Mouse (Mus musculus): ENCODE data around the gene Zfp597.

Zfp597 gene

DNA sequence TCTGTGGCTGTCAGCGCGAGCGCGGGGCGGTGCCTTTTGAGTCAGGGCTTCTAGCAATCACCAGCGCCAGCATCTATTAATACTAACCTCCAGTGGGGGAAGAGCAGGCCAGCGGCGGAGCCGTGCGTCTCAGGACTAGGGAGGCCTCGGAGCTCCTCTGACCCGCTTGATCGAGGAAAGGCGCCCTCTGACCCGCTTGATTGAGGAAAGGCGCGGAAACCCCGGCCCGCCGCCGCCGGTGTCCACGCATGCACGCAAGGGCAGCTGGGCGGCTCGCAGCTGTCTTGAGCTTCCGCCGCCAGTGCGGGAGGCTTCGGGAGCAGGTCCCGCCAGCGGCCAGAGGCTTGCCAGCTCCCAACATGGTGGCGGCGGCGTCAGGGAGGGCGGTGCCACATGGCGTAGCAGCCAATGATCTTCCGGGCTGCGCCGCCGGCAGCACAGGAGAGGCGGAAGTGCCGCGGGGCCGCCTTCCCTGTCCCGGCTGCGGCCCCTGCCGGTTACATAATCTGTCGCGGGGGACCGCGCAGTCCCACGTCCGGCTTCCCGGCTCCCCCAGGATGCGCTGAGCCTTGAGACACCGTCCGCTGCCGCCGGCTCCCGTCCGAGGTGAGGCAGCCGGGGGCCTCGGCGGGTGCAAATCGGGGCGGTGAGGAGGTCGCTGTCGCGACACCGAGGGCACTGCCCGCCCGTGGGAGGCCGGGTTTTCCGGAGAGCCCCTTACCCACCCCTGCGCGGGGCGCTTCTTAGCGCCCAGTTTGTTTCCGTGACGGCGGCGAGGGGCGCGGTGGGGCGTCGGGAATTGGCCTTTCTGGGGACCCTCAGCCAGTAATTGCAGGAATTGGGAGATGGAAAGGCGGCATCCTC lies at the start of gene Zfp597, which contains the start of gene Gm20695:
Gene Zfp597, minus strand, starts transcription at position 361 of the 864 bp plus-strand sequence.
Gene Gm20695, plus strand, starts transcription at position 448 of the 864 bp plus-strand sequence.
- peak; percentile 91 to 96 for DNase-seq

DNA sequence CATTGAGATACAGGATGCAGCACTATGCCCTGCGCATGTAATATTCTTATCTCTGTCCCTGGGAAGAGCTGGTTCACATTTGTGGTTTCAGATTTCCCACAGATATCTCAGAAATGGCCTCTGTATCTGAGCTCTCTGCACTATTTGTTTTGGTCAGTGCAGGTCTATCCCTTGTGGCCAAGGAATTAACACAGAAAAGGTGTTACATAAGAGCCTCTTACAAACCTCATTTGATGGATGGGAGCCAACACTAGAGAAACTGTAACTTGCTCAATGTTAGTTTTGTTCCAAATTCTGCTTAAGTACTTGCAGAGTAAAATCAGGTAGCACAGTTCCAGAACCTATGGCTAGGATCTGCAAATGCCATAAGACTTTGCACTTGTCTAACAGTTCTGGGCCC lies 49.7 kb upstream of the Zfp597 start:
- DNase-seq = no peak

DNA sequence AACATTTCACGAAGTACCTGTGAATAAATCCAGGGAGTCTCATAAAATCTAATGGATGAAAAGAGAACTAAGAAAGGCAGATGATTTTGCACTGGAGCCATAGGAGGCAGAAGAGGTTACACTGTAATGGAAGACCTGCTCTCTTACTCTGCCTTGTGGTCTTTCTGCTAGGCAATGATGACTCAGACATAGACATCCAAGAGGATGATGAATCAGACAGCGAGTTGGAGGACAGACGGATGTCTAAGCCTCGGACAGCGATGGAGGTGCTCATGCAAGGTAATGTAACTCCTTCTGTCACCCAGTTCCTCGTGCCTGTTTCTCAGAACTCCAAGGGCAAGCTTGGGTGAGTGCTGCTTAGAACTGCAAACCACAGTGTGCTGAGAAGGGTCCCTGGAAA lies 49.2 kb upstream of the Zfp597 start:
- DNase-seq = no peak

DNA sequence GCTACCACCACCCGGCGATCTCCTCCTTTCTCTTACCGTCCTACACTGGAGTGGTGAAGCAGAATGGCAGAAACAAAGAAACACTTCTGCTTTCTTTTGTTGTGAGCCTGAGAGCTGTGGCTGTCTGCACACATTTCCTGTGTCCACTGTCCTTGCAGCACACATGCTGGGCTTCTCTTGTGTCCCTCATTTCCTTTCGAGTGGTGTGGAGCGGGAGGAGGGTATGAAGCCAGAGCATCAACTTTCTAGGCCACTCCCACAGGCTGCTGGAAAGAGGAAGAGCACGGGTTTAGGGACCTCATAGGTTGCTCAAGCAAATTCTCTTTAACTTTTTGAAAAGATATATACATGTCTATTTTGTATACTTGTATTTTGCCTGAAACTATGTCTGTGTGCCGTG lies 44.8 kb upstream of the Zfp597 start:
- DNase-seq = no peak

DNA sequence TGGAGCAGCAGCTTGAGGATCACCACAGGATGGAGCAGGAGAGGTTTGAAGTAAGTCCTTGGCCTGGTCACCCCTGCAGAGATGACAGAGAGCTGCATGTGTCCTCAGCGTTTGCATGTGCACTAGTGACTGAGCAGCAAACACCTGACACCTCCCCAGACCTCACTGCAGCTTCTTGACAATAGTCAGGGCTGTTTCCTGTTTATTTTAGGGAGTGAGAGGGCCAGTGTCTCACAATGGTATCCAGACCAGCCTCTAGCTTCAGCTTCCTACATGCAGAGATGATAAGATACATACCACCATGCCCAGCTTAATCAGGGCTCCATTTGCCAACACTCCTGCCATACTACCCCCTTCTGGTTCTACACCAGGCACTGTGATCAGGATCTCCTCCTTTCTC lies 44.2 kb upstream of the Zfp597 start:
- DNase-seq = no peak

DNA sequence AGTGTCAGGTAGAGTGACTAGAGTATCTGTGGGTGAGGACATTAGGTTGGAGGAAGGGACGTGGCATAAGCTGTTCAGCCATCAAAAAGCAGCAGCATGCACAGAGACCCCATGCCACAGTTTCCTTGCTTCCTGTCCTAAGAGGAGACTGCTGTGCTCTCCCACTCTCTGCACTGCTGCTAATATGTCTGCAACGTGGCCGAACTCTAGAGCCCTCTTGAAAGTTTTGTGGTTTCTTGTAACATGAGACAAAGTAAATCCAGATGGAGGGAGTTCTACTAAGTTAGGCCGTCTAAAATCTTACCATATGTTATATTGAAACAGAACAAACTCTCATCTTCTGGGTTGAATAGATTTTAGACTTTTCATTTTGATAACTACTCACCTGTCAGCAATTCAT lies 39.6 kb upstream of the Zfp597 start:
- no peak for DNase-seq

DNA sequence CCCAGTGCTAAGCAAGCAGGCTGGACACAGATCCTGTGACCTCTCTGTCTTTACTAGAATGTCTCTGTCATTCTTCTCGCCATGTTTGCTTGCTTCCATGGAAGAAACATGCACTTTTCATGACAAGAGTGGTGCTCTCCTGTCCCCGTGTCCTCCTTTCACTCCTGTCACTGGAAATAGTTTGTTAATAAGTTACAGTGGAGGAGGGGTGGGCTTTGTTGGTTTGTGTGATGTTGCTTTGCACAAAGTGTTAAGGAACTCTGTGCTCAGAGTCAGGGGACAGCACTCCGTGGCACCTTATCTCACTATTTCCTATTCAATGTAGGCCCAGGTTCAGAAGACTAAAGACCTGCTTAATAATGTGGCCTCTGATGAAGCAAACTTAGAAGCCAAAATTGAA lies 39.2 kb upstream of the Zfp597 start:
- DNase-seq = no peak

DNA sequence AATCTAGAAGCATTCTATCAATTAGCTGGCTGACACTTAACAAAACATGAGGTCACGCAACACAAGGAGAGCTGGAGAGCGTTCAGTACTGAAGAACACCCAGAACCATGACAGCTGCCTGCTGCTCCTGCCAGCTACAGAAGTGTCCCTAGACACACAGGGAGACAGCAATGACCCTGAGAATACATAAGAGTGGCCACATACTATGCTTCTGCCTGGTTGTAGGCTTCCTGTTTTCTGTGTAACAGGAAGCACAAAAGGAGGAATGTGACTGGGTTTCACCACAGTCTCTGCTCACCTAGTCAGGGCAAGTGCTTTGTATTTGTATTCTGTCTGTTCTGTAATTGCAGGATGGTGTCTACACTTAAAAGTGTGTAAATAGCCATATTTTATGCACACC lies 36.4 kb upstream of the Zfp597 start:
- no peak for DNase-seq

DNA sequence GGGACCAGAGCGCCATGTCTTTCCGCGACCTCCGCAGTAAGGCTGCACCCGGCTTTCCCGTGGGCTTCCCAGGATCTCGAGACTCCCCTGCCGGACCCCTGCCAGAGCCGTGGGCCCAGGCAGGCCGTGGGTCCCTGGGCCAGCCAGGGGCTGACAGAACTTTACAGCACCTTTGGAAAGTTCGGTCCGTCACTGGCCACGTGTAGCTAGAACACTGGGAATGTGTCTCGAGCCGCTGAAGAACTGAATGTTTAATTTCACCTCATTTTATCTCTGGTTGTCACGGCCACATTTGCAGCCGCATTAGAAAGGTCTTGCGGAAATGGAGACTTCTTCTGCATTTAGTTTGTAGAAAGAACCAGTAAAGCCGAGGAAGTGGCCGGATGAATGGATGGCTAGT lies 24.8 kb upstream of the Zfp597 start:
- DNase-seq = no peak

DNA sequence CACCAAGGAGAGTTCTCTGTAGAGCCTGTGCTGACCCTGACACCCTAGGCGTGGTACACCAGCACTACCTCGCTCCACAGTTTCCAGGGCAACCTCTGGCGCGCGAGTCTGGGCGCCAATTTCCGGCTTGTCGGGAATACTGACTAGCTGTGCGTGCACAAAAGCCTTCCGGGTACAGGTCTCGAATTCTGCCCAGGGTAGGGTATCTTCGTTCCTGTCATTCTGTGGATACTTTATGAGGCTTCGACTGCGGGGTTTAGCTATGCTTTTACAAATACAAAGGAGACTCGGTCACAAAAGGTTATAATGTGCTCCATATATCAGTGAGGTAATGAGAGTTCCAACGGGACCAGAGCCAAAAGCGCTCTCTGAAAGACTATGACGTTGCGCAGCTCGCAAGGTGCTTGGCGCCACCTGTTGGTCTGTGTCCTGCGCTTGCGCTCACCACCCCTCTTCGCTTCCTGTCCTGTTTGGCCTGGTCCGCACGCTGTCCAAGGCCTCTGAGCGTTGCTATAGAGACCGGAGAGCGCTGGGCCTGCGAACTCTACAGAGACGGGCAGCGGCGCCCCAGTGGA lies 24.3 kb upstream of the Zfp597 start, which contains the start of the genes 1700037C18Rik and Cluap1:
Gene 1700037C18Rik, minus strand, starts transcription at position 153 of the 575 bp plus-strand sequence.
Gene Cluap1, plus strand, starts transcription at position 265 of the 575 bp plus-strand sequence.
- DNase-seq = peak; percentile 91 to 96

DNA sequence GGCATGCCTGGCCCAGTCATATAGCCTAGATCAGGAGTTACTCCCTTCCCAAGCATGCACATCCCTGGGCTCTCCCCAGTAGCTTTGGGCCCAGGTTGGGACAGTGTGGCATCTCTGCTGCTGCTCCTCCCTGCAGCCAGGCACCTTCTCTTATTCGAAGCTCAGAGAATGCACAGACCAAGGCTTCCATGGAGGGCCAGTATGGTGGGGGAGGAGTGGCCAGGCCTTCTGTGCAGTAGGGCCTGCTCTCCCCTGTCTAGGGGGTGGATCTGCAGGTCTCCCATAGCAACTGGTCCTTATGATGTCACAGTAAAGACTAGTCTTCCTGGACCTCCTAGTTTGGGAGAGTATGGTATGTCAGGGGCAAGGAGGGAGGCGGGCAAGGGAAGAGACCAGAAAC lies 23.1 kb upstream of the Zfp597 start:
- DNase-seq = no peak

DNA sequence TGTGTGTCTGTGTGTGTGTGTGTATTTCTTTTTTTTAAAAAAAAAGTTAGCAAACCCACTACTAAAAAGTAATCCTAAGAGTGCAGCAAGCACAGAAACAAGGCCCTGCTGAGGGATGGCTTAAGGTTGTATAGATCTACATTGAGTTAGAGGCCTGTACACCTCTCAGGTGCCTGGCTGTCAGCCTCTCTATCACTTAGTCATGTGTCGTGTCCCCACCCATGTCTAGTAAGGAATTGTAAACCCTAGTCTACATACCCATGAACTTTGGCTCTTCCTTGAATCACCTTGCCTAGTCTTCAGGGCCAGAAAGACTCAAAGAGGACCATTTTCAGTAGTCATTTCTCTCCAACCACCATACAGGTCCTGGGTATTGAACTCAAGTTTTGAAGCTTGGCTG lies 12.2 kb upstream of the Zfp597 start:
- no peak for DNase-seq

DNA sequence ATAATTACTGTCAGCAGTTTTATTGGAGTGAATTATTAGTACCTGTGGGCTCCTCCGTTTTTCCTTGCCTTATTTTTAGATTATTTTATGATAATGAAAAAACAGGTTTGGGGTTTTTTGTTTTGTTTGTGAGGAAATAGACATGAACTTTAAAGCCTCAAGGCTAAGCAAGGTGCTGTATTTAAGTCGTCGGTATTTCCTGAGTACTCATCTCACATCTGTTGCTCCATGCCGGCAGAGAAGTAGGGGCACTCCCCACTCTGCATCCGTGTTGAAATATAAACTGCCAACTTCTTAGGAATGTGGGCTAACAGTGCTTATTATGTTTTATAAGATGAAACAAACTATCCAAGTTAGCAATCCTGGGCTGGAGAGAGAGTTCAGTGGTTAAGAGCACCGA lies 11.7 kb upstream of the Zfp597 start:
- DNase-seq = no peak

DNA sequence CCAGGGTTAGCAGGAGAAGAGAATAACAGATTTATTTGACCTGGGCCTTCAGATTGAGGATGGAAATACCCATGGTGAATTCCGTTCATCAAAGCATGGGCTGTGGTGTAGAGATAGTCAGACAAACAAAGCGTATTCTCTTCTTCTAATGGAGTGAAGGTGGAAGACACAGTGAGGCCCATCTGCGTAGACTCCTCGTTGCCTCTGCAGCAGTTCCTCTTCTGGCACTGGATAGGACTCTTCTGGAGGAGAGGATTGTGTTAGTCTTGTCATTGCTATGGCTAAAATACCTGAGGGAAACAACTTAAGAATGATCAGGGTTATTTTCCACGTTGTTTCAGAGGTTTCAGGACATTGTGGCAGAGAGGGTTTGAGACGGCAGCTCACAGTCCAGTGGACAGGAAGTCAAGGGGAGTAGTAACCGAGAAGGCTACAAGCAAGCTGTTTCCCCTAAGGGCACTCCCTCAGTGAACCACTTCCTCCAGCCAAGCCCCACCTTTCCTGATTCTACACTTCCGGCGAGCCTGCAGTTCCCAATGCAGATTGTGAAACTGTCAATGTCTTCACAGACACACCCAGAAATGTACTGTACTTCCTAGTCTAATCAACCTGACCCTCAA lies 10.9 kb upstream of the Zfp597 start:
- DNase-seq = no peak

DNA sequence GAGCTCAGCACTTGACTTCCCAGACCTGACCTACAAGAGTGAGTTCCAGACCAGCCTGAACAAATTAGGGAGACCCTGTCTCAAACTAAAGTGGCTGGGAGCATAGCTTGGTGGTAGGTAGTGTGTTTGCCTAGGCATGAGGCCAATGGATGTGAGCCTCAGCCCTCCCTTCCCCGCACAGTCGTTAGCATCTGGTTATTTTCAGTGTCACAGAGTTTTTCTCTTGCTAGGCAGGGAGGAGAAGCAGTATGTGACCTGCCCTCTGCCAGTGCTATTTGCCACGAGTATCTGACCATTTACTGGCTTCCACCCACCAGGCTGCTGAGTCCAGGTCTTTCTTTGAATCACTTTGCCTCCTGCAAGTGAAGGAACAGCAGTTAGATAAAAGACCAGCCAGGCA lies 9.4 kb upstream of the Zfp597 start:
- no peak for DNase-seq

DNA sequence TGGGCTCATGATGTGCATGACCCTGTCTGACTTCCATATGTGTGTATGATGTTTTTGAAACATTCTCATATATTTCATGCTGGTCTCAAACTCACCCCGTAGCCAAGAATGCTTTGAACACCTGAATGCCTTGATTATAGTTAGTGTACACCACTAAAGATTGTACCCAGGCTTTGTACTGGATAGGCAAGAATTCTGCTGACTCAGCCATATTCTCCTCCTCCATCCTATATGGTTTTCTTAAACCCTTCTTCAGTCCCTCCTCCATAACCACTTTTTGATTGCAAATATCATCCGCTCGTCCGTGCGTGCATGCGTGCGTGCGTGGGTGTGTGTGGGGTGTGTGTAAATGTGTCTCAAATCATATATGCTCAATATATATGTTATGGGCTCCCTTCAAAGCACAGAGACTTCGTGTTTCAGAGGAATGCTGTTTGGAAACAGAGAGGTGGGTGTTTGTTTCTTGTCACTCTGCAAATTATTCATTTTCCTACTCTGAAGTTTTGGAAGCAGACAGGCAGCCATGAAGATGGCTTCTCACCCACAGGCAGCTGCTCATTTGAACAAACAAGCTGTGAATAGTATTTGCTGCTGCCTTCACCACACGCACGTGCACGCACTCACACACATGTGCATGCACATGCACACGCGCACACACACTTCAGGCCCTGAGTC lies 7.4 kb upstream of the Zfp597 start:
- no peak for DNase-seq

DNA sequence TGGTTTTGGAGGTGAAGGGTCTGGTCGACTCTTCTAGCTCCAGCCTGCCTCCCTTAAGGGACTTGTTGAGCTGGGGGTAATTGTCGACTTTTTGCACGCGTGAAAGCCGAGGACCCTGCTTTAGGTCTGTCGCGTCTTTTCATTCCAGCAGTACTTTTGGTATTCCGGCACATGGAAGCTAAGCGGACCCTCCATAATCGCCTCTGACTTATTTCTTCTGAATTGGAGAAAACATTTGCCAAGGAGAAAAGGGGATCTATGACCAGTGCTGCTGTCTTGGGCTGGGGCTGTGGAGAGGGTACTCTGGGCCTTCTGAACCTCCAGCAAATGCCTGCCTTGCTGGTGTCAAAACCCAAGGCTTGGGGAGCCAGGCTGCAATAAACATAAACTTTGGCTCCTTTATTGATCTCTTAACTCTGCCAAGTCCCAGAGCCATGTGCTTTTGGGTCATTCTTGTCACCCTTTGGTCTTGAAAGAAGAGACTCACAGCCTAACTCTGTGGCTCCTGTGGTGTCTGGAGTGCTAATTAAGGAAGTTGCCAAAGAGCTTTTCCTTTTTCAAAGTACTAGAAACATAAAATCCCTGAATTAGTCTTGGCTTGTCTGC lies 807 bp upstream of the Zfp597 start:
- peak in 1 of 2 experiments; percentile 17 for DNase-seq

DNA sequence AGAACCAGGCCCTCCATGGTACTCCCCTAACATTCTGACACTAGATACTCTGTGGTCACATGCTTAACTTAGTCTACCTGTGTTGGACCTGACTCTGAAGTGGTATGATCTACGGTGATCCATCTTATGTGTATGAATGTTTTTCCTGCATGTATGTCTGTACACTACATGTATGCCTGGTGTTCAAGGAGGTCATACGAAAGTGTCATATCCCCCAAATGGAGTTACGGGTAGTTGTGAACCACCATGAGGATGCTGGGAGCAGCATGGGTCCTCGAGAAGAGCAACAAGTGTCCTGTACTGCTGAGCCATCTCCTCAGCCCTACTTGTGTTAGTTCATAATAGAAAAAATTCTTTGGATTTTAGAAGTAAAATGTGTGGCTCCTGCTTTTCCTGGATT lies 8.0 kb downstream of the Zfp597 start:
- DNase-seq = no peak

DNA sequence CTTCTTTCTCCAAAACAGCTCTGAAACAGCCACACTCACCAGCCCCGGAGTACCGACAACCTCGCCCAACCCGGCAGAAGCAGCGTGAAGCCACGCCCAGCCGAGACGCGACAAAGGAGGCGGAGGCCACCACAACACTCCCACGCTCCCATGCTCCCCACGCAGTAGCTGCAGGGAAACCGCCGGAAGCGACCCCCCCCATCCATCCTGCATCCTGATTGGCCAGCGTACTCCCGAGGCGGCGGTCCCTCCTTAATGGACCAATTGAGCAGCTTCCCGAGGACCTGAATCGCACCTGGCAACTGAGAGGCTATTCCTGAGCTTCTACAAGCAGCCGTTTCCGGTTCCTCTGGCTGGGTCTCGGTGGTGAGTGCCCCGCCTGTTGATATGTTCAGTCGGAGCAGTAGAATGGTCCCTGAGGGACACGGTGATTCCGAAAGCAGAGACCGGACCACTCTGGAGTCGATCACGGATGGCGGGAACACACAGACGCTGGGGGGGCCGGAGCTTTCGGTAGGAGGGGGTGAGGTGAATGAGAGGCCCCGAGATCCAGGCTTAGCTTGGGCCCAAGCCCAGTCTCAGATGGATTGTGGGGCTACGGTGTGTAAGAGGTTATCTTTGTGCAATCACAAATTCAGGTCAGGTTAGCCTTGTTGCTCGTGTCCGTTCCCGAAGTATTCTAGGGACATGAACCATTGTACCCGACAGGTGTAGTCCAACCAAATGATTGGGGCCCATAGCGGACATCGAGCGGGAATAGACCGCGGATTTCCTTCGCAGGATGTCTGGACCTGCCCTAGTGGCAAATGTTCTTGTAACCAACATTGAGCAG lies 11.9 kb downstream of the Zfp597 start, which contains the start of gene Naa60:
Gene Naa60, plus strand, starts transcription at position 160 of the 832 bp plus-strand sequence.
- DNase-seq = peak; percentile 82 to 88

DNA sequence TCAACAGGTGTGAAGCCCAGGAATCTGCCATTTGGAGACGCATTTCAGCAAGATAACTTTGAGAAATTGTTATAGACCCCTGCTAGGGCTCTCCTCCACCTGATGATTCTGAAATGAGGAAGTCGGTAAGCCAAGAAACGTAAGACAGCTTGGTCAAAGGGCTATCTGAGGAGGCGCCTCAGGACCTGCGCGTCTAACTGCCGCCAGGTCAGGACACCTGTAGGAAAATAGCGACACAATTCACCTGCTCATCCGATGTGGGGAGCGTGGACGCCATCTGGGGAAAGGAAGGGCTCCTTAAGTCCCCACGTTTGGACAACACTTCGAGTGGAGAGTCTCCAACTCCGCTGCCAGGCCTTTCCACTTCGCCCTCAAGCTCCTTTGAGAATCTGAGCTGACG lies 12.5 kb downstream of the Zfp597 start:
- DNase-seq = no peak

DNA sequence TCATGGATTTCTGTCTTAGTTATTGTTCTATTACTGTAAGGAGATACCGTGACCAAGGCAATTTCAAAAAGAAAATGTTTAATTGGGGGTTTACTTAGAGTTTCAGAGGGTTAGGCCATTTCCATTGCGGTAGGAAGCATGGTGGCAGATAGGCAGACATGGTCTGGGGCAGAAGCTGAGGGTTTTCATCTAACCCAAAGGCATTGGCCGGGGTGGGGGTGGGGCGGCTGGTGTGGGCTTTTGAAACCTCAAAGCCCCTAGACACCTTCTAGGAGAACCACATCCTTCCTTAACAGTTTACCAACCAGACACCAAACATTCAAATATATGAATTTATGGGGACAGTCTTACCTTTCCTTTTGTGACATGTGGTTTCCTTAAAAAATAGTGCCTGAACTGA lies 25.1 kb downstream of the Zfp597 start:
- DNase-seq = no peak

DNA sequence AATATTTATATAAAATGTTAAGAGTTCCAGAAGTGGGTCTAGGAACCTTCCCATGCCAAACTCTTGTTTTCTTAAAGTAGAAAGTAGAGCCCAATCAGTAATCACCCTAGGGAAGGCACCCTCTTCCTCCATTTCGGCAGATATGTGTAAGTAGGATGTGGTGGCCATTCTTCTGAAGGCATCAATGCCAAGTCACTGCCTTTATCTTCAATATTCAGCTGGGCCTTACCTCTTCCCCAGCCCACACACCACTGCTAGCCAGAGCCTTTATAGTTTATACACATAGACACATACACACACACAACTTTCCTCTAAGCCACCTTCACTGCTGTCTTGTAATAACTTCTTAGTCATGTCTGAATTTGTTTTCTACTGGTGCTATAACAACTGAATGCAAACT lies 28.6 kb downstream of the Zfp597 start:
- DNase-seq = no peak
